Mouse (Mus musculus) midbrain, embryonic 16.5 days (tissue): ENCODE data around the gene Mrm3. TPM values are rescaled to one million over a fixed set of nuclear protein-coding genes. Genes with fewer than 3 reads are reported as not detected.

Experiments
- ATAC-seq: fragments of 200-750 bp; cut with Nextera tagmentation; 2 replicates; pipeline ENCODE4 v1.8.0; 2017; ENCODE audit warnings: moderate TSS enrichment
- H3K27ac ChIP-seq: fragments of 300-500 bp; sonication (generic); 2 replicates; pipeline ENCODE4 v1.5.1; 2014; ENCODE audit warnings: mild to moderate bottlenecking, low read length, mixed read lengths
- H3K27me3 ChIP-seq: fragments of 300-500 bp; sonication (generic); 2 replicates; pipeline ENCODE4 v1.6.1; 2014; ENCODE audit warnings: low read depth, low read length, mixed read lengths; ENCODE audit not compliant: control insufficient read depth, insufficient read depth
- H3K36me3 ChIP-seq: fragments of 300-500 bp; sonication (generic); 2 replicates; pipeline ENCODE4 v1.6.1; 2014; ENCODE audit warnings: mild to moderate bottlenecking, low read length, moderate library complexity, mixed read lengths; ENCODE audit not compliant: control insufficient read depth, insufficient read depth
- H3K4me1 ChIP-seq: fragments of 300-500 bp; sonication (generic); 2 replicates; pipeline ENCODE4 v1.6.1; 2014; ENCODE audit warnings: mild to moderate bottlenecking, low read length, mixed read lengths; ENCODE audit not compliant: control insufficient read depth, insufficient read depth
- H3K4me2 ChIP-seq: fragments of 300-500 bp; sonication (generic); 2 replicates; pipeline ENCODE4 v1.6.1; 2014; ENCODE audit warnings: mild to moderate bottlenecking, low read length, mixed read lengths
- H3K4me3 ChIP-seq: fragments of 300-500 bp; sonication (generic); 2 replicates; pipeline ENCODE4 v1.5.1; 2014; ENCODE audit warnings: low read depth, mild to moderate bottlenecking, low read length, moderate library complexity, mixed read lengths
- H3K9ac ChIP-seq: fragments of 300-500 bp; sonication (generic); 2 replicates; pipeline ENCODE4 v1.6.1; 2014; ENCODE audit warnings: low read depth, low read length, mixed read lengths
- H3K9me3 ChIP-seq: fragments of 300-500 bp; sonication (generic); replicated peaks from 2 replicates; pipeline ENCODE4 v1.6.1; 2014; ENCODE audit warnings: mild to moderate bottlenecking, low read length, mixed read lengths; ENCODE audit not compliant: control insufficient read depth, poor library complexity, severe bottlenecking
- WGBS: fragments of 180-500 bp; shearing (Covaris S2); extraction: QIAGEN DNeasy Blood & Tissue Kit; methylation state at CpG from one replicate; pipeline ENCODE4 v1.1.7; 2014; 5-methylcytosine and 5-hydroxymethylcytosine counted together
- polyA plus RNA-seq: library from polyadenylated mRNA; unstranded; fragments of >200 nt; fragmentation: Nextera tagmentation; extraction: Ambion mirVana; gene quantifications from 2 replicates; pipeline ENCODE4 v1.2.1, GENCODE M21; 2015

The Mrm3 gene
- polyA plus RNA-seq, 1 experiment from 2014 or later: 26.5 TPM

DNA sequence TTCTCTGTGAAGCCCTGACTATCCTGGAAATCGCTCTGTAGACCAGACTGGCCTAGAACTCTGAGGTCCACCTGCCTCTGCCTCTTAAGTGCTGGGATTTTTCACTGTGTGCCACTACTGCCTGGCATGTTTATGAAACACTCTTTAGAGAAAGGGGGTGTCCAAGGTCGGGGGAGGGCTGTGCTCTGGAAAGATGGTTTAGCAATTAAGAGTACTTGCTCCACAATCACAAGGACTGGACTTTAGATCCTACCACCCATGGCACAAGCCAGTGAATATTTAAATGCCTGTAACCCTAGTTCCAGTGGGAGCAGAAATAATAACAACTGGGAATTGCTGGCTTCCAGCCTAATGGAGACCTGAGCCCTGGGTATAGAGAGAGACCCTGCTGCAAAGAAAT lies 36.5 kb downstream of the Mrm3 start:
- no peak overlapping the region for H3K9ac ChIP-seq
- WGBS: 46% methylated on average over 2 of the region's 2 CpGs
- H3K4me2 ChIP-seq: no peak overlapping the region
- ATAC-seq: no peak
- H3K36me3 ChIP-seq: no peaks in the 10 kb centered on the region
- no peaks in the 10 kb centered on the region for H3K9me3 ChIP-seq
- H3K27ac ChIP-seq: no peak overlapping the region
- H3K4me1 ChIP-seq: no peaks in the 10 kb centered on the region
- H3K4me3 ChIP-seq: no peak overlapping the region
- no peaks in the 10 kb centered on the region for H3K27me3 ChIP-seq

GRCm38 (mm10) chr11:76283841-76284240 lies 40.3 kb downstream of the Mrm3 start:
- Histone ChIP-seq H3K27me3 (no peaks in the 10 kb centered on the region), H3K9ac (no peak overlapping the region)
- WGBS: 97% methylated on average over 6 of the region's 6 CpGs

GRCm38 (mm10) chr11:76285431-76286075 lies 42.0 kb downstream of the Mrm3 start:
- no peak for ATAC-seq
- Histone ChIP-seq H3K4me1 (no peaks in the 10 kb centered on the region), H3K27ac (no peak overlapping the region), H3K9me3 (no peaks in the 10 kb centered on the region), H3K4me3 (no peak overlapping the region), H3K9ac (no peak overlapping the region), H3K4me2 (no peak overlapping the region), H3K27me3 (no peaks in the 10 kb centered on the region), H3K36me3 (no peaks in the 10 kb centered on the region)
- 71% methylated on average over 7 of the region's 7 CpGs for WGBS

More at GRCm38 (mm10) chr11:76283841-76284240, 40.3 kb downstream of the Mrm3 start:
- Histone ChIP-seq H3K36me3 (no peaks in the 10 kb centered on the region), H3K4me3 (no peak overlapping the region), H3K4me2 (no peak overlapping the region), H3K4me1 (no peaks in the 10 kb centered on the region), H3K27ac (no peak overlapping the region), H3K9me3 (no peaks in the 10 kb centered on the region)
- ATAC-seq: no peak

DNA sequence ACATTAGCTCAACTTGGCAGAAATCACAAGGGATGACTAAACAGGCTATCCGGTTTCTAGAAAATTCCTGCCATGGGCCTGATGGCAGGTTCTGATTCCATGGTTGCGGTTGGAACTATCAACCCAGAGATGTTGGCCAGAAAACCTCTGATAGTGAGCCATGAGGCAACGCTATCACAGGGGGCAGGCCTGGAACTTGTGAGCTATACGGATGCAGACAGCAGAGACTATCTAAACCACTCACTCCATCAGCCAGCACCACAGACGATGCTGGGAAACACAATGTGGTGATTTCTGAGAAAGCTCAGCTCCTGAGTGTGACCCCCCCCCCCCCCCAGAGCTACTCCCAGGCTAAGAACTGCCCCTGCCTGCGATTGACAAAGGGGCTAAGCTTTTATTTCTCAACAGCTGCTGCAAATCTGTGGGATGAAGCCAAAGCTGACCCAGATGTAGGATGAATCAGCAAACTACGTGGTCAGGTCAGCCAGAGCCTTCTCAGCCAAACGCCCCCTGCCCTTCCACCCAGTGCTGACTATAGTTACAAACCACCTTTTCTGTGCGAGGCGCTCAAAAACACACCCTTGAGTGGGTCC lies 43.1 kb downstream of the Mrm3 start:
- Histone ChIP-seq H3K27me3 (no peaks in the 10 kb centered on the region), H3K4me1 (no peaks in the 10 kb centered on the region), H3K4me2 (no peak overlapping the region), H3K9ac (no peak overlapping the region), H3K4me3 (no peak overlapping the region), H3K9me3 (no peaks in the 10 kb centered on the region), H3K27ac (no peak overlapping the region), H3K36me3 (no peaks in the 10 kb centered on the region)
- ATAC-seq: no peak
- 65% methylated on average over 9 of the region's 10 CpGs for WGBS

- WGBS: 40% methylated on average over 10 of the region's 10 CpGs
- no peak overlapping the region for H3K4me2 ChIP-seq
- H3K9ac ChIP-seq: no peak overlapping the region
- H3K4me3 ChIP-seq: no peak overlapping the region
- no peak for ATAC-seq
- H3K27me3 ChIP-seq: no peaks in the 10 kb centered on the region
- H3K36me3 ChIP-seq: no peaks in the 10 kb centered on the region
- H3K9me3 ChIP-seq: no peaks in the 10 kb centered on the region
- no peaks in the 10 kb centered on the region for H3K4me1 ChIP-seq
- no peak overlapping the region for H3K27ac ChIP-seq
Observed at GRCm38 (mm10) chr11:76287301-76287700, 43.8 kb downstream of the Mrm3 start.

DNA sequence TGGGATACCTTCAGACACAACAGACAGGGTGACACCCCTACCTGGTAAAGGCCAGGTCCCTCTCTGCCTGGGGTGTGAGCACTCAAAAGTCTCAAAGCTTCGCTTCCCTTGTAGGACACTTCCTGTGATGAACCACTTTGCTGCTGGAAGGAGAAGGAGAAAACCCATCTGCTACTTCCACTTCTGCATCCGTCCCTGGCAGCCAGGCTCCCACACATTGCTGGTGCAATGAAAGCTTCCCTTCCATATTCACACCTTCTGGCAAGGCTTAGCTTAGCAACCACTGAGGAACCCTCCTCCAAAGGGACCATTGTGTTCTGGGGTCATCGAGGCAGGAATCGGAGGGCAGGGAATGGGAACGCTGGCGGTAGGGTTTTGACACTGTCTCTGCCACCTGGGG lies 45.1 kb downstream of the Mrm3 start:
- no peak overlapping the region for H3K4me2 ChIP-seq
- no peak for ATAC-seq
- H3K4me1 ChIP-seq: no peaks in the 10 kb centered on the region; the same call in 1 of the 2 replicates
- no peak overlapping the region for H3K27ac ChIP-seq
- H3K4me3 ChIP-seq: no peak overlapping the region
- no peaks in the 10 kb centered on the region for H3K9me3 ChIP-seq
- 86% methylated on average over 6 of the region's 6 CpGs for WGBS
- H3K9ac ChIP-seq: no peak overlapping the region
- no peaks in the 10 kb centered on the region for H3K27me3 ChIP-seq
- H3K36me3 ChIP-seq: no peaks in the 10 kb centered on the region

DNA sequence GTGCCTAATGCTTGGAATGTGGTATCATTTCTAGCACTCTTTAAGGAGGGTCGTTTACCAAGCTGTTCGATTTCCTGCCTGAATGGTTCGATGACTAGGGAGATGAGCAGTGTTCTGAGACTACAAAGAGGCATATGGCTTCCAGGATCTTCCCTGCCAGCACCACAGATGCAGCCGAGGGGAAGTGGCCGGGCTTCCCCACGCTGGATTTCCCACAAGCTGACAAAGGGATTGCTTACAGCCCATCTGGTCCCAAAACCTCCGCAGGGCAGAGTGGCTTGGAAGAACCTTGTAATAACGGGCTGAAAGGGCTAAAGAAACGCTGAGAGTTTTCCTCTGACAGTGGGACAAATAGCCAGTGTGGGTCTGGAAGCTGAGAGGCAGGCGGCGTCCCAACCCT lies 46.9 kb downstream of the Mrm3 start:
- no peak for ATAC-seq
- Histone ChIP-seq H3K27me3 (no peaks in the 10 kb centered on the region), H3K36me3 (no peaks in the 10 kb centered on the region), H3K9ac (0 out of 2 replicates have a peak overlapping the region, but pooled peaks have one; percentile 10), H3K27ac (peak overlapping the region; percentile 53), H3K4me1 (peaks cover 2% of the 10 kb centered on the region; the same call in 1 of the 2 replicates), H3K4me2 (no peak overlapping the region), H3K9me3 (no peaks in the 10 kb centered on the region), H3K4me3 (no peak overlapping the region)
- 15% methylated on average over 11 of the region's 11 CpGs for WGBS

- no peak overlapping the region for H3K4me3 ChIP-seq
- H3K9ac ChIP-seq: no peak overlapping the region
- no peak for ATAC-seq
- no peaks in the 10 kb centered on the region for H3K36me3 ChIP-seq
- peaks cover 2% of the 10 kb centered on the region; the same call in 1 of the 2 replicates for H3K4me1 ChIP-seq
- no peaks in the 10 kb centered on the region for H3K9me3 ChIP-seq
- H3K27ac ChIP-seq: no peak overlapping the region
- 78% methylated on average over 4 of the region's 4 CpGs for WGBS
- no peaks in the 10 kb centered on the region for H3K27me3 ChIP-seq
- H3K4me2 ChIP-seq: no peak overlapping the region
Observed at GRCm38 (mm10) chr11:76291960-76292359, 48.4 kb downstream of the Mrm3 start.

DNA sequence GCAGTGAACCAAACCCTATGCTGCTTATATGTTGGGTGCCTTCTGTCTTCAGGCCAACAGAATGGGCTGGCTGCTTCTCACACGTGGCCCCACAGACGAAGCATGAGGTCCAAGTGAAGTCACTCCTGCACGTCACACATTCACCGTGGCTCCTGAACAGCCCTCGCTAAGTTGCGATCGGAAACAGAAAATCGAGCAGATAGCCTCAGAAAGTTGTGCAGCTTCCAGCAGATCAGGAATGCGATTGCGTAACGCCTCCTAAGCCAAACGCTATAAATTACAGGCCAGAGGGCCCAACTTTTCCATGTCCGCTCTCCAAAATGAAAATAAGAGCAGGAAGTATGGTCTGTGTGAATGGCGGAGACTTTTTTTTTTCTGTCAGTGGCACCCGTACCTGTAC lies 48.9 kb downstream of the Mrm3 start:
- Histone ChIP-seq H3K27ac (no peak overlapping the region), H3K4me3 (no peak overlapping the region), H3K9ac (no peak overlapping the region), H3K9me3 (no peaks in the 10 kb centered on the region), H3K4me2 (no peak overlapping the region), H3K4me1 (peaks cover 2% of the 10 kb centered on the region; the same call in 1 of the 2 replicates), H3K27me3 (no peaks in the 10 kb centered on the region), H3K36me3 (no peaks in the 10 kb centered on the region)
- WGBS: 92% methylated on average over 15 of the region's 15 CpGs
- ATAC-seq: no peak
